Mouse (Mus musculus) frontal cortex, adult 2 months (tissue): Measurements from ENCODE around the gene Tiam1. TPM values are rescaled to one million over a fixed set of nuclear protein-coding genes. Genes with fewer than 3 reads are reported as not detected.

Source experiments
- DNase-seq, 2 experiments: peaks; one replicate each; pipeline ENCODE4 v3.0.0; 2022; ENCODE audit warnings: low spot score in 1 of 2; ENCODE audit errors: extremely low spot score in 1 of 2
- polyA plus RNA-seq: library from polyadenylated mRNA; depleted of rRNA; stranded (reverse); fragments of >200 nt; gene quantifications from 2 replicates; pipeline ENCODE4 v1.2.3, GENCODE M21; 2012

The Tiam1 gene
- polyA plus RNA-seq, 1 experiment = 49.1 TPM

DNA sequence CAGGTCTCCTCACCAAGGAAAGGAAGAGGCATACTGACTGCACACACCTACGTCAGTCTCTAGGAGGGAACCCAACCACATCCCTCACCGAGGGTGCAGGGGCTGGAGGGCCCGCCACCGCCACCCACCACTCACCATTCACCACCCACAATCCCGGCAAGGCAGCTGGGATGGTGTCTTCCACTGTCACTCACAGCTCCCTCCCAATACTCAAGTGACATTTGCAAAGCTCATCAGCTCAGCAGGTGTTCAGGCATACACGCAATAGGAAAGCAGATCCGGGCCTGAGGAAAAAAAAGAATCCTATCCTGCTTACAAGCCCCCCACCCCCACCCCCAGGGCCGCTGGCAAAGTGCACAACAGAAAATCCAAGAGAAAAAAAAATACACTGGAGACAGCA lies 74.4 kb downstream of the Tiam1 start:
- no peak for DNase-seq

DNA sequence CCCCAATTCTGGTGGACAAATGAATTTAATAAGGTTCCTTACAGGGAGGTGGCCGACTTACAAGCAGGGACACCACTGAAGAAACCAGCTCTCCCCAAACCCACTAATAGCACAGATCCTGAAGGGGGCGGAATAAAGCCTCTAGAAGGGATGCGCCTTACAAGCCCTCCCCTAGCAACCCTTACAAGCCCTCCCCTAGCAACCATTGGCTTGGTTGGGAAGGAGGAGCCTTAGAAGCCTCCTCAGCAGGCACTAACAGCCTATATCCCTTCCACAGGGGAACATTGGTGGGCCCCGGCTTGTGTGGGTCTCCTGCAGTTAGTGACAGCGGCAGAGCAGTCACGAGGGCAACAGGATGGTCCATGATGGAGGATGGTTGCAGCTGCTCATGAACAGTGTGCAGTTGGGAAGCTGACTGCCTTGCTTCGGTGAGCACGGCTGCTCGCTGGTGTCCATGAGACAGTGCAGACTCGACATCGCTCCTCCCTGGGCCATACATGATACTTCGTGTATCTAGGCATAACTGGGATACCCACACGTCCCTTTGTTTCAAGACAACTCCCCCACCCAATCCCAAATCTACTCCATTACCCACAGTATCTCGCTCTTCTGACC lies 90.6 kb downstream of the Tiam1 start:
- DNase-seq = peak; percentile 41 to 49

DNA sequence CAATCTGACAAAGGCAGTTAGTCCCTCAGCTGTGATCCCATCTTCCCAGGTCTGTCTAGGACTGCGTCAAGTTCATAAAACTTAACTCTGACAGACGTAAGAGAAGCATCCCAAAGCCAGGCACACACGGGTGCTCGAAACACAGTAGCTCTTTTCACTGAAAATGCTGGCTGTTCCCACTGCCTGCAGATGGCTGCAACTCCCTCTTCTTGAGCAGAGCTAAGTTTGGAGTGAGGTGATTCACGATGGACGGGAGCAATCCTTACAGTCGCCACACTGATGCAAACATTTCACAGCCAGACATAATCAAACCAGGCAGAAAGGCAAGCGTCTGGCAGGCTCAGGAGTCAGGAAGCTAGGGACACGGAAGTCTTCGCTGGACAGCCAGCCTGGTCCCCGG lies 91.2 kb downstream of the Tiam1 start:
- DNase-seq = peak in 1 of 2 experiments; percentile 67

DNA sequence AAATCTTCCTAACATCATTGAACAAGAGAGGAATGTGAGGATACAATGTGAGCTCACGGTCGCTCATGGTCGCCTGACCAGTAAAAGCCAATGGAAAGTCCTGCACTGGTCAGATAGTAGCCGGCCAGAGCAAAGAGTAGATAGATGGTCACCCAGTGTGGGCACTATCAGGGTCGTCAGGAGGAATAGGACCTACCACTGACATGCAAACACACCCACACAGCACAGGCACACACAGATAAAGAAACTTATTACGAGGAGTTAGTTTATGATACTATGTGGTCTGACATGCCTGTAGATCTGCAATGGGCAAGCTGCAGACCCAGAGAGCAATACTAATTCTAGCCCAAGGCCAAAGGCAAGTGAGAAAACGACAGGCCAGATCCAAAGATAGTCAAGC lies 92.5 kb downstream of the Tiam1 start:
- DNase-seq = no peak

DNA sequence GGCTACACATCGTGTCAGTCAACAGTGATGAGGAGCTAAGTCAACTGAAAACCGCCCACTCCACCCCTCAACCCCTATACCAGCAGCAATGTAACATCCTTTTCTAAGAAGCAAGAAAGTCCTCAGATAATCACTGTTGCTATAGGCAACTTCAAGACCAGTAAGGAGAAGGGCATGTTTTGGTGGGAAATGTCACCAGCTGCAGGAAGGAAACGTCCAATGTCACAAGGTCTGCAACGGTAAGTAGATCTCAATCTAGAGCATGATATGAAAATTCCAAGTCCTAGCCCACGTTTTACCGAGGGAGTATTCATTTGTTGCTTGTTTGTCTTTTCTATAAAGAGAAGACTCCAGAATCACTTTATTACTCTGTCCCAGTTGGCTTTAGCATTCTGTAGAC lies 95.7 kb downstream of the Tiam1 start:
- DNase-seq = no peak

DNA sequence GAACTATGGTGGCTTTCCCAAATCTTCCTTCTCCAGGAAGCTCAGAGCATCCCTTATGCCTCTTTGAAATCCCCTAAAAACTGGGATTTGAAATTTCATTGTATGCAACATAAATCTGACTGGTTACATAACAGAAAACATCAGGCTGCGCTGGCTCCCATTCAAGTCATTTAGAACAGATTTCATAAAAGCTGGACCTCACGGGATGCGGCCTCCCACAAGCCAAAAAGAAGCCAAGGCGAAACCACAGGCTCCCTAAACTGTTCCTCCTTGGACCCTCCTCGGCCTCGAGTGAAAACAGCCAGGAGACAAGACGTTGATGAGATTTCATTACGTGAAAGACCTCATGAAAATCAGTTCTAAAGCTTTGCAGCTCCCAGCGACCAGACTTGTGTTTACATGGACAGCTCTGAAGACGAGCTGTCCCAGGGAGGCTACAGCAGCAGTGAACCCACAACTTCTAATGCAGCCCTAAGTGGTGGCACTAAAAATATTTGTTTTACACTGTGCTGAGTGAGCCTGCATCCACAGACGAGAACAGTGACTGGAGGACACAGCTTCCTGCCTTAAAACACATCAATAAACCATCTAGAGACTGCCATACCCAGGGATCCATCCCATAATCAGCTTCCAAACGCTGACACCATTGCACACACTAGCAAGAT lies 96.9 kb downstream of the Tiam1 start:
- peak in 1 of 2 experiments; percentile 34 for DNase-seq

DNA sequence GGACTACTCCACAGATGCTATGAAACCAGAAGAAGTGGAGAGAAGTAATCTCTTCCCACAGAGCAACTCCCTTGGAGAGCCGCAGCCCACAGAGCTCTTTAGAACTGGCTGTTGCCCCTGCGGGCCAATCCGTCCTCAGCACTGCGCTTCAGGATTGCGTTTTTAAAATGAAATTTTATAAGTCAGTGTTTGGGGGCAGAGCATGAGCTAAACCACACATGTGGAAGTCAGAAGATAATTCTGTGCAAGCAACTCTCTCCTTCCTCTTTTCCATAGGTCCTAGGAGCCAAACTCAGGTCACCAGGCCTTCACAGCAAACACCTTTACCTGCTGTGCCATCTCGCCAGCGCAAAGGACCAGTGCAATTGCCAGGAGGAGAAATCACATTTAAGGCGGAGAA lies 98.0 kb downstream of the Tiam1 start:
- DNase-seq = no peak

DNA sequence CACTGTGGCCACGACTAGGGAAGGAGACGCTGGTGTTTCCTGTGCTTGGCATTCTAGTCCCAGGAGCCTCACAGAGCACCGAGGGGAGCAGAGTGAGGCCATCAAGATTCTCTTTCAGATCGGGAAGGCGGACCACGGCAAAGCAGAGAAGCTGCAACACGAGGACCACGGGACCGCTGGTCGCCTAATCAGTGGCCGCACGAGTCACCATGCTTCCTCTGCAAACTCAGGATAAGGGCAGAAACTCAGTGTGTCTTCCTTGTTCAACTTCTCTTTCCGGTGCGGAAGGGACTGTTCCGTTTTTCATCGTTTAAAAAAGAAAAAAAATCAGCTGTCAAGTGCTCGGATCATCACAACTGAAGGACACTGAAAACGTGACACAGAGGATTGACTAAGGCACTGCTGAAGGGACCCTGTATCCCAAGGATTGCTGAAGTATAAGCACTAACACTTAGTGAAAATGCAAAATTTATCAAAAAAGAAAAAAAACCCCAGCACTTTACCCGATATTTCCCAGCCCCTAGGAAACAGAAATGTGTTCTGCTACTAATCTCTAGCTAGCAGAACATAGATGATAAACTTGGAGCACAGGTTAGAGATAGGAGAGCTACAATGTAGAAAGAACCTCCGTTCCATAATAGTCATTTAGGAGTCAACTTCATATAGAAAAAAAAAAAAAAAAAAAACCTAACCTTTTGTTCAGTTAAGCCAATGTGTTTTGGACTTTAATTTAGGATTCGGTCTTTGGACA lies 99.4 kb downstream of the Tiam1 start:
- DNase-seq = no peak

DNA sequence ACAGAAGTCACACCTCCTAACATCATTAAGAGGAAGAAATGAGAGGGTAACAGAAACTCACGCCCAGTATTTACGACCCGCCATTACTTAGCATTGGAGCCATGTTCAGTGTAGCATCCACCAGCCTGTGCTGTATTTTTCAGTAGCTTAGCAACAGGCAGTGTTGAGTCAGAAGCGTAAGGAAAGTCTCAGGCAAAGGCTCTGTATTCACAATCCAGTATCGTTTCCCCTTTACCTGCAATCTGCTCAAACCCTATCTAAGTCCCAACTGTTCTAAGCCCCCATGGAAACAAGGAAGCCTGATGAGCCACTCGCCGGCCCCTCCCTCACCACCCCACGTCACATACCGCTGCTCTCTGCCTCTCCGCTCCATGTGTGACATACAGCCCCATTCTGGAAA lies 100.7 kb downstream of the Tiam1 start:
- DNase-seq = peak in 1 of 2 experiments; percentile 58

DNA sequence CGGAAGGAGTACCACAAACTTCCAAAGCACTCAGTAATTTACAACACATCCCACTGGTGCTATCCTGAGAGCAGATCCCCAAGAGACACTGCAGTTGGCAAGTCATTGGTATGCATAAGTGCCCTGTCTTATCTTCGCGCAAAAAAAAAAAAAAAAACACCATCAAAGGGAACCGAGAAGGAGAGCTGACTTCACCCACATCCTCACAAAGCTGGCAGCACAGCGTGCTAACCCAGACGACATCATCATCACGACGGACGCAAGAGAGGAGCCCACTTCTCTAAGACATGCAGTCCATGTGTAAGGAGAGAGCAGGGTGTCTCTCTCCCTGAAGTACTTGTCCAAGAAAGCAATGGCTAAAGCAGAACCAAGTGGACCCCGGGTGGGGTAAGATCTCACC lies 101.2 kb downstream of the Tiam1 start:
- DNase-seq = no peak

DNA sequence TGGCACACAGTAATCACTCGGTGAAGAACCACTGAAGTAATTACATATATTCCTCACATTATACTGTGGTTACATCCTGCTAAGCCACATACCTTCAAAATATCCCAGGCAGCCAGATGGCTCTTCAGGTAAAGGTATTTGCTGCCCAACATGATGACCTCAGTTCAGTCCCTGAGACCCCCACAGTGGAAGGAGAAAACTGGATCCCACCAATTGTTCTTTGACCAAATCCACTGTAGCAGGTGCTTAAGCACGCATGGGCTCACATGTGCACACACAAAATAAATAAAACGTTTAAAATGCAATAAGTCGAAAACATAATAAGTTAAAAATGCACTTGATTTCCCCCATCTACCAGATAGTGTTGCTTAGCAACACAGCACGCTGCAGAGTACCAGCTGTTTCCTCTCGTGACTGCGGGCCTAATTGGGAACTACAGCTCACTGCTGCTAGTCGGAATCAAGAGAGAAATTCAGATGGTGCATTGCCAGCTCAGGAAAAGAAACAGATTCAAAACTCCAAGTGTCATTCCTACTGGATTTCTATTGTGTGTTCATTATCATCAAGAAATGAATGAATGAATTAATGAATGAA lies 102.7 kb downstream of the Tiam1 start:
- peak; percentile 38 to 74 for DNase-seq

DNA sequence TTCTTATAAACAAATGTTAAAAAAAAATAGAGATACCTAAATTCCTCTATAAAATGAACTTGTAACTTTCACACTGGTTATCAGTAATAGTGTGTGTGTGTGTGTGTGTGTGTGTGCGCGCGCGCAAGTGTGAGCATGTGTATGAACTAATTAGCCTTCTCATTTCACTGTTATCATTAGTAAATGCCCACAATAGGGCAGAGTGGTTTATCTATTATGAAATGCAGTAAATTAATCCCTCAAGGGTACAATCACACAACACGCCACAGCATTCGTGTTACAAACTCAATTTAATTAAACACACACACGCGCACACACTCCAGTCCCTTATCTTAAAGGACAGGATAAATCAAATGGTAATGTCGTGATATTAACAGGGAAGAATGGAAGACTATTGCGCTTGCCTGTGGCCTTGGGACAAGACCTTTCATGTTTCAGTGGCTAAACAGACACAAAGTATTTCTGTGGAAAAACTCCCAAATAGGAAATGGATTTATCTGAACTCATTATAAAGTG lies 107.9 kb downstream of the Tiam1 start:
- DNase-seq = no peak

DNA sequence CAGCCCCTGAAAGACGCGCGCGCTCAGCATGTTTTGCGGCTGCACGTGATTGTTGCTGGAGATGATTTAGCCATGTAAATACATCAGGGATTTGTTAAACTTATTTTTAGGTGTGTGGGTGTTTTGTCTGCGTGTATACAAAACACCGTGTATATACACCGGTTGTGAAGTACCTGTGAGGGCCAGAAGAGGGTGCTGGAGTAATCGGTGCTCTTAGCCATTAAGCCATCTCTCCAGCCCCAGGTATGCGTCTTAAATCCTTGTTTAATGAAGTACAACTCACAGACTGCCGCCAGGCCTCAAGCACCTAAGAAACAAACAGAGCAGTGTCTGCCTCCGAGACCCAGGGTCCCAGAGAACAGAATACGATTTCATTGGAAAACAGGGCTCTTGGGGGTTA lies 113.2 kb downstream of the Tiam1 start:
- DNase-seq = no peak

DNA sequence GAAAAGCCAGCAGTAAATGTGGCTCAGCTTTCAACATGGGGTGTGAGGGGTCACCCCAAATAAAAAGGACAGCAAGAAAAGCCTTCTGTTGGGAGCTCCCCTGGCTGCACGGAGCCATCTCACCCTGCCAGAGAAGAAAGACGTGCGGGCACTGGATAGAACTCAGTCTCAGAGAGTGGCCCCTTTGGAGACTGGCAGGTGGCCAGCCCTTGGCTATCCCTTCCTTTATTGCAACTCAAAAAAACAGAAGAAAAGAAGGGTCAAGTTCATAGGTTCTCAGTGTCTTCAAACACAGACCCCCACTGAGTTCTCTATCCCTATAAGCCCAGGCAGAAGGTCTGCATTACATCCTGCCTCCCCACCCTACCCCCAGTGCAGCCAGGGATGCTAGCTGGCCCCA lies 115.7 kb downstream of the Tiam1 start:
- DNase-seq = no peak

DNA sequence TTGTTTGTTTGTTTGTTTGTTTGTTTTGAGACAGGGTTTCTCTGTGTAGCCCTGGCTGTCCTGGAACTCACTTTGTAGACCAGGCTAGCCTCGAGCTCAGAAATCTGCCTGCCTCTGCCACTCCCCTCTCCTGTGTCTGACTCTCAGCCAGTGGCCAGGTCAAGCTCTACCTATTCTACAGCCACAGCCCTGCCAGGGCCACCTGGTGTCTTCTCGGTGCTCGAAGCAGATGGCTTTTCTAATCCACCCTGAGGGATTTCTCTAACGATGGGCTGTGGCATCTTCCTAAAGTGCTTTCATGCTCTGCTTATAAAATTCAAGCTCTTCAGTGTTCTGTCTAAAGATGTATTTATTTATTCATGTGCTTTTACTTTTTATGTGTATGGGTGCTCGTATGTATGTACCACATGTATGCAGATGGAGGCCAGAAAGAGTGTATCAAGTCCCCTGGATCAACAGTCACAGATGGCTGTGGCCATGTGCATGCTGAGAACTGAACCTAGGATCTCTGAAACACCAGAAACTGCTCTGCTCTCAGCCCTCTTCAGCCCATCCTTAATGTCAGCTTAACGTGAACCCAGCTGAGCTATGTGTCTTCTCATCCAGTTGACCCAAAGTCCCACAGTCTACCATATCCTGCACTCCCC lies 117.9 kb downstream of the Tiam1 start:
- no peak for DNase-seq

DNA sequence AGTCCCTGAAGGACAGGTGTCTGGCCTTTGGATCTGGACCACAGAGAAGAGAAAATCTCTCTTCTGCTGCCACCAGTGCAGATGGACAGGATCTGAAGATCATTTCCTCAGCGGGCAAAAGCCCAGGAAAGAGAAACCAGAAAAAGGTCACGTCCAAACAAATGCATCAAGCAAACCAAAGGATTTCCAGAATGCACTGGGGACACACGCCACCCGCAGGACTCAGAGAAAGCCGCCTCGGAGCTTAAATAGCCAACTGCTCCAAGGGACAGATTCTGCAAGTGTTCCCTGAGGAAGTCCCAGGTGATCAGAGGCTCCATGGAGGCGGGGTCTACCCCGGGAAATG lies 119.9 kb downstream of the Tiam1 start:
- DNase-seq = no peak

DNA sequence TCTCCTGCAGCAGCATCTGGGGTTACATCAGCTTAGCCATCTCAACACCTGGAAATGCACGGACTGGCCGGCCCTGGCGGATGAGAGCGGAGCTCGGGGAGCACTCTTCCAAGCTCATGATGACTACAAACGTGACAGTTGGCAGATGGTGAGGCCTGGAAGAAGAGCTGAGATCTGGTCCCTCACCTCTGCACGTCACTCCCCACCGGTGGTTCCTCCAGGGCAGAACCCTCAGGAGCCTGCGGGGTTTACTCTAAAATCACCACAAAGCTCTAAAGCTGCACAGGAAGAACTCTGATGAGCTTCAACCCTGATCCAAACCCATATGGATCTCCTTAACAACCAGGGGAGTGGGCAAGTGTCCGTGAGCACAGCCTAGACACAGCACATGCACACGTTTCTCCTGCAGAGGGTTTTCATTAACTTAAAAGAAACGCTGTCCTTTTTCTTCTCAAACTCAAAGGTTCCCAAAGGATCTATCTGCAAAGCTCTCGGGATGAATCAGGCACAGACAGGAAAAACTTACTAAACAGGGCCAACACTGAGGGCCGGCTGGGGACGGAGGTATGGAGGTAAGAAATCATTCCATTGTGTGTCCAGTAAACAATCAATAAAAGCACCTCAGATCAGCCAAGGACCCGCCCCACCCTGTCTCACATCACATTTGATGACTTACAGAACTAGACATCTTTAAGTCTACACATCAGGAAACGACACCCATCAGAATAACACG lies 120.5 kb downstream of the Tiam1 start:
- no peak for DNase-seq

DNA sequence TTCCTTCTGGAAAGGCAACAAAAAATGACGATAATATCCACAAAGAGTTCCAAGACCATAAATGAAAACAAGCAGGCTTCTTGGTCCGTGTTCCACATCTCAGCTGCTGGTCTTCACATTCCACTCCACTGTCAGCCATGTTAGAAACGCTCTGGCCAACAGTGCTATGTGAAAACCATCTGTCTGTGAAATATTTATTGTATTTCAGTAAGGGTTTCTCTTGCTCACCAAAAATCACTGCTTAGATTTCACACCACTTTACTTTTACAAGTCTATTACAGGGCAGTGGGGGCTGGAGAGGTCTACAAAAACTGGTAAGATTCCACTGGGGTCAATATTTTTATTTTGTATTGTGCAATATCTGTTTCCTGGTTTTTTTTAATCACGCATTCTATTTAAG lies 127.5 kb downstream of the Tiam1 start:
- DNase-seq = no peak

DNA sequence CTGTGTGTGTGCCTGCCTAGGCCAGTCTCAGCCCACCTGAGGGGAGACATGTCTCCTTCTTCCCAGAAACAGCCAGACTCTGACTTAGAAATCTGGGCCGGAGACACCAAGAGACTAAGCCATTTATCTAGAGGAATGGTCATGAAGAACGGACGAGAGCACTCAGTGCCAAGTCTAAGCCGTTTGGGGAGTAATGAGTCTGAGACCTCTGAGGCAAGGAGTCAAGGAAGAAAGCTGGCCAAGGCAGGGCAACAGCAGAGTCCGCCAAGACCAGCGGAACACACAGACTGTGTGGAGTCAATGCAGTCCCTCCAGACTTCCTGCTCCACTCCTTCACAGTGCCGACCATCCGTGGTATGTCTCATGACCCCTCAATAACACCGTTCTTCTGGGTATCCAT lies 129.0 kb downstream of the Tiam1 start:
- no peak for DNase-seq

DNA sequence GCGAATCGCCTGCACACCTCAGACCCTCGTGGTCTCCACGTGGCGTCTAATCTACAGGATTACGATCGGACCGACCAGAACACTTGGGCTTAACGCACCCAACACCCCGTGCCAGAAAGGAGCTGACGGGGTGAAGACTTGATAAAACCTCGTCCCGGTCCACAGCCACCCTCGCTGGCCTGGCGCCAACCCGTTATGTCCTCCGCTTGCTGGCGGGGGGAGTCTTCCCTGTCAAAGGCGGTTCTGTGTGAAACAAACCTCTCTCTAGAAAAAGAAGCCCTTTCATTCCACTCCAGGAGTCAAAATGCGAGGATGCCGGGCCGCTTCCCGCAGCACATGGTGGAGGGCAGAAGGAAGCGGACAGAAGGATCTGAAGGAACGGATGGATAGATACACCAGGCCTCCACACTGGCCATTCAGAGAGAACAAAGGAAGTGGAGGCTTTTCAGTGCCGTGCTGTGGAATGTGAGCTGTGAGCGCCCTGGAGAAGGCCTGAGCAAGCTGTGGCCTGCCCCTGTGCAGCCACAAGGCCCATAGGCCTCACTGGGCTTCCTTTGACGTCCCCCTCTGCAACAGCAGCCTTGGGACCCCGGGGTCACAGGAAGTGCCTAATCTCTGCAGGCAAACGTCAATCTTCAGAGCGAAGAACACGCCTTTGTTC lies 131.9 kb downstream of the Tiam1 start:
- DNase-seq = no peak
